Mouse (Mus musculus): ENCODE measurements around the gene Enc1.

DNA sequence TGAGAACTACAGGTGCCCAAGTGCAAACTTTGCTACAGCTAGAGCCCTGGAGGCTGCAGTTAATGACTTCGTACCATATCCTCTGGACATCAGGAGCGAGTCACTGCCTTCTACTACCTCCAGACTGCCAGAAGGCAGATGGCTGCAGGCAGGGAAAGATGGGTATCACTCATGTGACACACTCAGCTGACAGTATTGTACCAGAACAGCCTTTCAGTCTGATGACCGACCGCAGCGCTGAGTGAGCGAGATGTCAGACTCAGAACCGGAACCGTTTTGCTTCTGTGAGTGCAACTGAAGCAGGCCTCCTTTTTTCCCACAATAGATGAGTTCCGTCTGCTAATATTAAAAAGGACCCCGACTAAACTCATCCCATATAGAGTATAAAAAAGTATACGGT lies 48.3 kb upstream of the Enc1 start:
- TF ChIP-seq POLR2A (IDR thresholded peaks at IDR 0.05; ENCODE audit: extremely low read depth, insufficient read depth, low read length) (no peak), CTCF (IDR thresholded peaks at IDR 0.05; ENCODE audit: extremely low read depth, insufficient read depth, low read length) (no peak)

Data from cortical plate, adult 2 months (tissue).